Mouse (Mus musculus) brown adipose tissue, adult 24 weeks (tissue): ENCODE results near the gene Gm572. TPM values are rescaled to one million over a fixed set of nuclear protein-coding genes. Genes with fewer than 3 reads are reported as not detected.

Experiments
- H3K27ac ChIP-seq: fragments of 200-500 bp; replicated peaks from 2 replicates; pipeline ENCODE4 v1.5.1; 2012; ENCODE audit warnings: low read depth, mild to moderate bottlenecking, low read length
- H3K4me1 ChIP-seq: fragments of 200-500 bp; 2 replicates; pipeline ENCODE4 v1.6.1; 2012; ENCODE audit warnings: low read length, mixed read lengths; ENCODE audit not compliant: control insufficient read depth, insufficient read depth, insufficient read length
- H3K4me3 ChIP-seq: fragments of 200-500 bp; 2 replicates; pipeline ENCODE4 v1.5.1; 2012; ENCODE audit warnings: low read depth, mild to moderate bottlenecking, low read length, moderate library complexity; ENCODE audit not compliant: insufficient read depth
- polyA plus RNA-seq: library from polyadenylated mRNA; stranded (reverse); fragments of >200 nt; gene quantifications from 2 replicates; pipeline ENCODE4 v1.2.4, GENCODE M21; 2012; ENCODE audit not compliant: missing spikeins, insufficient read depth, insufficient read length

Gm572 gene
- polyA plus RNA-seq, 1 experiment = not detected

GRCm38 (mm10) chr4:148710446-148710845, 67.3 kb downstream of the Gm572 start:
- Histone ChIP-seq H3K27ac (no peak overlapping the region), H3K4me3 (no peak overlapping the region), H3K4me1 (no peaks in the 10 kb centered on the region)

GRCm38 (mm10) chr4:148711323-148711722, 68.2 kb downstream of the Gm572 start:
- Histone ChIP-seq H3K4me3 (no peak overlapping the region), H3K27ac (no peak overlapping the region), H3K4me1 (no peaks in the 10 kb centered on the region)

GRCm38 (mm10) chr4:148712632-148713031, 69.5 kb downstream of the Gm572 start:
- Histone ChIP-seq H3K27ac (no peak overlapping the region), H3K4me1 (no peaks in the 10 kb centered on the region), H3K4me3 (no peak overlapping the region)

GRCm38 (mm10) chr4:148714064-148714463, 70.9 kb downstream of the Gm572 start:
- no peak overlapping the region for H3K4me3 ChIP-seq
- H3K4me1 ChIP-seq = no peaks in the 10 kb centered on the region
- H3K27ac ChIP-seq = no peak overlapping the region

- H3K4me1 ChIP-seq = no peaks in the 10 kb centered on the region
- no peak overlapping the region for H3K27ac ChIP-seq
- H3K4me3 ChIP-seq = no peak overlapping the region
These were observed 71.6 kb downstream of the Gm572 start for GRCm38 (mm10) chr4:148714739-148715138.

- Histone ChIP-seq H3K27ac (no peak overlapping the region), H3K4me3 (no peak overlapping the region), H3K4me1 (no peaks in the 10 kb centered on the region)
These were observed 72.3 kb downstream of the Gm572 start for GRCm38 (mm10) chr4:148715396-148715795.

Other genes with a start within 250 kb of the Gm572 start
- gene Ubiad1, start 198.5 kb upstream of the Gm572 start, polyA plus RNA-seq = 12.7 and 17.7 TPM in 2 replicates
- 52.3 and 55.2 TPM in 2 replicates for gene Mtor, start 194.7 kb upstream of the Gm572 start, polyA plus RNA-seq
- gene Angptl7, start 142.9 kb upstream of the Gm572 start, polyA plus RNA-seq = not detected in 2 replicates
- gene Exosc10, start 84.9 kb upstream of the Gm572 start, polyA plus RNA-seq = 18.8 and 32.4 TPM in 2 replicates
- gene Srm, start 51.8 kb upstream of the Gm572 start, polyA plus RNA-seq = 21.4 and 25.8 TPM in 2 replicates
- gene Masp2, start 40.8 kb upstream of the Gm572 start, polyA plus RNA-seq = not detected in 2 replicates
- gene Tardbp, start 16.3 kb upstream of the Gm572 start, polyA plus RNA-seq = 132 and 193 TPM in 2 replicates
- gene Casz1, start 161.1 kb downstream of the Gm572 start, polyA plus RNA-seq = 1.3 and 1.4 TPM in 2 replicates